Mouse (Mus musculus) spleen, adult 2 months (tissue): ENCODE data around the gene Tmem8. TPM values are rescaled to one million over a fixed set of nuclear protein-coding genes. Genes with fewer than 3 reads are reported as not detected.

ENCODE experiments used
- DNase-seq, 2 experiments: peaks; one replicate each; pipeline versions ENCODE4 v3.0.0 to v3.0.0-alpha.2; 2012 to 2021; ENCODE audit warnings: low spot score in 2 of 2, low read depth in 1 of 2
- H3K27ac ChIP-seq: fragments of 200-500 bp; 2 replicates; pipeline ENCODE4 v1.5.1; 2012; ENCODE audit warnings: low read length, inconsistent platforms; ENCODE audit not compliant: insufficient read depth
- H3K27me3 ChIP-seq: fragments of 200-500 bp; 2 replicates; pipeline ENCODE4 v1.6.1; 2012; ENCODE audit warnings: mild to moderate bottlenecking, moderate library complexity, low read length, inconsistent platforms; ENCODE audit not compliant: control insufficient read depth, insufficient read depth
- H3K36me3 ChIP-seq: fragments of 200-500 bp; 2 replicates; pipeline ENCODE4 v1.6.1; 2012; ENCODE audit warnings: mild to moderate bottlenecking, low read length, inconsistent platforms; ENCODE audit not compliant: control insufficient read depth, insufficient read depth
- H3K4me1 ChIP-seq: fragments of 200-500 bp; 2 replicates; pipeline ENCODE4 v1.6.1; 2011; ENCODE audit warnings: inconsistent platforms; ENCODE audit not compliant: control insufficient read depth, insufficient read depth, insufficient read length
- H3K4me3 ChIP-seq: fragments of 200-500 bp; 2 replicates; pipeline ENCODE4 v1.5.1; 2011; ENCODE audit warnings: mild to moderate bottlenecking, inconsistent platforms; ENCODE audit not compliant: insufficient read depth, insufficient read length; ENCODE audit errors: extremely low read depth
- CTCF ChIP-seq: fragments of 200-500 bp; IDR thresholded peaks from 2 replicates; pipeline ENCODE4 v1.5.1; 2011; ENCODE audit warnings: mild to moderate bottlenecking, inconsistent platforms; ENCODE audit not compliant: insufficient read depth, insufficient read length, insufficient replicate concordance; ENCODE audit errors: extremely low read depth
- POLR2A ChIP-seq: fragments of 200-500 bp; IDR thresholded peaks from 2 replicates; pipeline ENCODE4 v1.6.1; 2011; ENCODE audit warnings: low read depth, low read length, inconsistent platforms
- WGBS: fragments of 180-500 bp; shearing (Covaris S2); methylation state at CpG from one replicate; pipeline ENCODE4 v1.1.7; 2018; 5-methylcytosine and 5-hydroxymethylcytosine counted together
- polyA plus RNA-seq: library from polyadenylated mRNA; depleted of rRNA; stranded (reverse); fragments of >200 nt; gene quantifications from 2 replicates; pipeline ENCODE4 v1.2.3, GENCODE M21; 2012

The Tmem8 gene
- polyA plus RNA-seq, 1 experiment = 44.9 TPM

DNA sequence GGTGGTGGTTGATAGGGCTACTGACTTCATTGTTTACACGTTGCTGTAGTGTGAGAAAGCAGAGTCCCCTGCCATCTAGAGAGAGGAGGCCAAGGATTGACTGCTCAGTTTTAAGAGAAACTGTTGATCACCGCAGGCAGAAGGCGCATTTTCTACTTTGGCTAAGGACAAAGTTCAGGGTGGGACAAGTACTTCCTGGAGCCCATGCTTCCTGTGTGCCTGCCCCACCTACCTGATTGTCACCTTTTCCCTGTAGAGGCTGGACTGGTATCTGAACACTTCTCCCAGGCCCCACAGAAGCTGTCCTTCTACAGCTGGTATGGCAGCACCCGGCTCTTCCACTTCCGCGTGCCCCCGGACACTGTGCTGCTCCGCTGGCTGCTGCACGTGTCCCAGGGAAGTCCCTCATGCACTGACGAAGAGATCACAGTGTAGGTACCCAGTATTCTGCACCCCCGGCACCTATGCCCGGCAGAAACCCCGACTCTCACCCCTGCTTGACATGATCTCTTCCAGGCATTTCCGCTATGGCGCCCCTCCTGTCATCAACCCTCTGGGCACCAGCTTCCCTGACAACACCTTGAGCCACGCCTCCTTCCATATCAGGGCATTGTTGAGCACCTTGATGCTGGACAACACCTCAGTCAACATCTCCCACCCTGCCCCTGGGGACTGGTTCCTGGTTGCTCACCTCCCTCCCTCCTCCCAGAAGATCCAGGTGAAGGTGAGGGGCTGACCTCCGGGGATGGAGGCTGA is 3.6 kb downstream of the Tmem8 start:
- Histone ChIP-seq H3K27me3 (no peaks in the 10 kb centered on the region), H3K36me3 (no peaks in the 10 kb centered on the region), H3K4me3 (no peak overlapping the region), H3K4me1 (no peaks in the 10 kb centered on the region; the same call in 1 of the 2 replicates), H3K27ac (no peak overlapping the region)
- no peak for DNase-seq
- WGBS = 92% methylated on average over 17 of the region's 17 CpGs
- TF ChIP-seq CTCF (no peak), POLR2A (no peak)

DNA sequence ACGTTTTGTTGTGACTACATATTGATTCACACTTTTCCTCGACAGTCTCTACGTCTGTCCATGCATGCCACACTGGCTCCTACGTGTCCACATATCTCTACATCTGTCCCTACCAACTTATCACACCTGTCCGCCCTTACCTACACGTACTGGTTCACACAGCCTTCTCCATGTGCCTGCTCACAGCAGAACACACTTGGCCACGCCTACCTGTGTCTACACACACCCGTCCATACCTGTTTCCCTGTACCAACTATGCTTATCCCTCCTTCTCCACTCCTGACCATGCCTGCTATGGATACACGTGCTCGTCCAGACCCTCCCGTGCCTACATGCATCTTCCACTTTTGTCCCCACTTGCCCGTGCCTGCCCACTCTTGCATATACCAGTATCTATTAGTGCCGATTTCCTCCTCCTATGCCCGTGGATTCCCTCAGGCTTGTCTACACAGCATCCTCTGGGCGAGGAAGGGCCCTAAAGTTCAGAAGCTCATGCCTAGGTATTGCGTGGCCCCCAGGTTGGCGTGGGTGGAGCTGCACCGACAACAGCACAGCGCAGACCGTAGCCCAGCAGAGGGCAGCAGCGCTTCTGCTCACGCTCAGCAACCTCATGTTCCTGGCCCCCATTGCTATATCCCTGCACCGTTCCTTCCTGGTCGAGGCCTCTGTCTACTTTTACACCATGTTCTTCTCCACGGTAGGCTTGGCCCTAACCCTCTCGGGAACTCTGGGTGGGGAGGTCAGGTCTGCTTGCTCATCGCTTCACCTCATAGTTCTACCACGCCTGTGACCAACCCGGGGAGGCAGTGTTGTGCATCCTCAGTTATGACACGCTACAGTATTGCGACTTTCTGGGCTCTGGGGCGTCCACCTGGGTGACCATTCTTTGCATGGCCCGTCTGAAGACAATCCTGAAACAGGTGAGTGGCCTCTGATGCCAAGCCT is 6.9 kb downstream of the Tmem8 start:
- peak; percentile 95 for TF ChIP-seq CTCF
- TF ChIP-seq POLR2A = no peak
- peak; percentile 50 to 63 for DNase-seq
- Histone ChIP-seq H3K4me1 (peaks cover 8% of the 10 kb centered on the region; the same call in 1 of the 2 replicates), H3K36me3 (no peaks in the 10 kb centered on the region), H3K27ac (no peak overlapping the region), H3K4me3 (no peak overlapping the region), H3K27me3 (no peaks in the 10 kb centered on the region)
- 42% methylated on average over 33 of the region's 33 CpGs for WGBS

DNA sequence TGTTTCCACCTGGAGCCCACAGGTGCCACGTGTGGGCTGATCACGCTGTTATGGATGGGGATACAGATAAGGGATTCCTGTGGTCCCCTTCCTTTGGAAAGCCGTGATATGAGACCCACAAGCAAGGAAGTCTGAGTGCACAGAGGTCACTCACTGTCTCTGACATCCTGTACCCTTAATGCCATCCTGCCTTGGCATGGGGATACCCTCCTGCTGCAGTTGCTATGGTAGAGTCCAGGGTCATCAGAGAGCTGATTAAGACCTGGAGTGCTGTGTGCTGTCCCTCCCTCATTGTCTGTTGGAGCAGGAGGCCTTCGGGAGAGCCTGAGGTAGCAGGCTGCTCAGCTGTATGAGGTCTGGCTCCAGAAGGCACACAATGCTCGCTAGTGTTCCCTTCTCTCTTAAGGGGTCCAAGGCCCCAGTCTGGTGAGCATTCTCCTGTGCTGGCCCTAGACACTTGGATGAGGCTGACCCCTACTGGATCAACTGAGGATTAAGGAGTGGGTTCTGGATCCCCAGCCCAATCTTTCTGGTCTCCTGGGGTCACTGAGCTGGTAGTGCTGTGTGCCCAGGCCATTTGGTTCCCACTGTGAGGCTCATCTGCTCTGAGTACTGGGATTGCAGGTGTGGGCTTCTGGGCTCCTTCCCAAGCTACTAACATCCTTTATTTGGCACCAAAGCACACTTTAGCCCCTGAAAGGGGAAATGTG is 9.5 kb downstream of the Tmem8 start:
- Histone ChIP-seq H3K4me3 (no peak overlapping the region), H3K36me3 (peaks cover 9% of the 10 kb centered on the region), H3K27ac (no peak overlapping the region), H3K4me1 (peaks cover 8% of the 10 kb centered on the region; the same call in 1 of the 2 replicates), H3K27me3 (no peaks in the 10 kb centered on the region)
- TF ChIP-seq POLR2A (no peak), CTCF (no peak)
- DNase-seq = no peak
- 79% methylated on average over 5 of the region's 5 CpGs for WGBS

DNA sequence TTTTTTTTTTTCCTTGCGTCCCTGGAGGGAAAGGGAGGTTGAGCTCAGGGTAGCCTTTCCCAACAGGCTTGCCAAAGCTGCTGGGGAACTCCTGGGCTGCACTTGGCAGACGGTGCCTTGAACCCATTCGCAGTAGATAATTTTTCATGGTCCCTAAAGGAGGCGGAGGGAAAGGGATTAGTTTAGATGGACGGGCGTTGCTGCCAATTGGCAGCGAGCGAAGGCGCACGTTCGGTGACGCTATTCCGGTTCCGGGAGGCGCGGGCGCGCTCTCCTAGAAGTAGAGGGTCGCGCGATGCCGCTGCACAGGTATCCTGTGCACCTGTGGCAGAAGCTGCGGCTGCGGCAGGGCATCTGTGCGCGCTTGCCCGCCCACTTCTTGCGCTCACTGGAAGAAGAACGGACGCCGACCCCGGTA is 10.2 kb downstream of the Tmem8 start, which contains the start of gene Mrpl28:
Mrpl28 (plus strand) TSS at position 234 of the 418 bp plus-strand sequence.
- H3K27ac ChIP-seq = peak within 1 kb of the TSS; percentile 53
- WGBS = 1% methylated on average over 32 of the region's 32 CpGs
- H3K36me3 ChIP-seq = peaks cover 9% of the 10 kb centered on the region
- no peaks in the 10 kb centered on the region for H3K27me3 ChIP-seq
- peak within 1 kb of the TSS; percentile 89 for H3K4me3 ChIP-seq
- TF ChIP-seq CTCF = no peak
- peak; percentile 91 for TF ChIP-seq POLR2A
- H3K4me1 ChIP-seq = peaks cover 8% of the 10 kb centered on the region; the same call in 1 of the 2 replicates
- DNase-seq = peak; percentile 82 to 89

DNA sequence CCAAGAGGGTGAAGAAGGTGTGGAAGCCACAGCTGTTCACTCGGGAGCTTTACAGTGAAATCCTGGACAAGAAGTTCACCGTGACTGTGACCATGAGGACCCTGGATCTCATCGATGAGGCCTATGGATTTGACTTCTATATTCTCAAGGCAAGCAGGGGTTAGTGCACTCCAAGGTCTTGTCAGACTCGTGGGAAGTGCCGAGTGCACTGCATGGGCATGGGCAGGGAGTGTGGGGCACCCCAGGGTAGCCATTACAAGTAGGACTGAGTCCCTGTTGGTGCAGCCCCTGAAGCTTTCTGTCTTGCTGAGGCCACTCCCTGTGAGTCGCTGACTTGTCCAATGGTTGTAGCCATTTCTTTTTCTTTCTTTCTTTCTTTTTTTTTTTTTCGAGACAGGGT is 11.5 kb downstream of the Tmem8 start:
- WGBS = 85% methylated on average over 7 of the region's 7 CpGs
- no peak overlapping the region for H3K27ac ChIP-seq
- 0 out of 2 replicates have a peak overlapping the region, but pooled peaks have one; percentile 89 for H3K4me3 ChIP-seq
- no peak for DNase-seq
- H3K27me3 ChIP-seq = no peaks in the 10 kb centered on the region
- peaks cover 8% of the 10 kb centered on the region; the same call in 1 of the 2 replicates for H3K4me1 ChIP-seq
- TF ChIP-seq POLR2A (no peak), CTCF (no peak)
- H3K36me3 ChIP-seq = peaks cover 9% of the 10 kb centered on the region

DNA sequence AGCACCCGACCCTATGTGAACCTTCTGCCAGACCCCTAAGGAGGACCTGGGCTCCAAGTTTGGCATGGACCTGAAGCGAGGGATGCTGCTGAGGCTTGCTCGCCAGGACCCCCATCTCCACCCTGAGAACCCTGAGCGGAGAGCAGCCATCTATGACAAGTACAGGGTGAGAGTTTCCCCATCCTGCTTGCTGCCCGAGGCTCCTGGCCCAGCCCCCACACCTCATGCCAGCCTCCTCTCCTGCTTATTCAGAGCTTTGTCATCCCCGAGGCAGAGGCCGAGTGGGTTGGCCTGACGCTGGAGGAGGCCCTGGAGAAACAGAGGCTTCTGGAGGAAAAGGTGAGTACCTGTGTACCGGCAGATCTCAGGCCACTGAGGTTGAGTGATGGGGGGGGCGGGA is 12.1 kb downstream of the Tmem8 start:
- WGBS = 96% methylated on average over 10 of the region's 10 CpGs

More for the DNA sequence above, 12.1 kb downstream of the Tmem8 start:
- no peak for DNase-seq
- Histone ChIP-seq H3K4me1 (peaks cover 8% of the 10 kb centered on the region; the same call in 1 of the 2 replicates), H3K27me3 (no peaks in the 10 kb centered on the region), H3K27ac (no peak overlapping the region), H3K36me3 (peaks cover 9% of the 10 kb centered on the region), H3K4me3 (no peak overlapping the region)
- no peak for TF ChIP-seq CTCF
- no peak for TF ChIP-seq POLR2A
